Mouse (Mus musculus) embryo, embryonic 11 days (tissue): ENCODE data around the gene Tmem222.

Experiments
- DNase-seq: peaks from one replicate; pipeline ENCODE4 v3.0.0-alpha.2; 2015

Gene Tmem222

GRCm38 (mm10) chr4:133247806-133248449 lies 29.7 kb downstream of the Tmem222 start:
- DNase-seq, result no peak

DNA sequence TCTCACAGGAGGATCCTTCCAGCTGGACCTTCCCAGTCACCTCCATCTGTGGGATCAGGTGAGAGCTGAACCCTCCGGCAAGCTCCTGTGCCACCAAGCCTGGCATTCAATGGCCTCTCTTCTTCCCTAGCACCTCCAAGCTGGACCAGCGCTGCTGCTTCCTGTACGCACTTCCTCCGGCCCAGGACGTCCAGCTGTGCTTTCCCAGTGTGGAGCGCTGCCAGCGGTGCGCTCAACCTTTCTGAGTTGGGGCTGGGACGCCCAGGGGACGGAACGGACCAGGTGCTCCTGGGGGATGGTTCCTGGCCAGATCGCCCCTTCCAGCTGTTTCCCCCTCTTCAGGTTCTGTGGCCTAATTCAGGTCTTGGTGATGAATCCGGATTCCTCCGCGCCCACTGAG lies 30.5 kb downstream of the Tmem222 start:
- DNase-seq, result no peak

DNA sequence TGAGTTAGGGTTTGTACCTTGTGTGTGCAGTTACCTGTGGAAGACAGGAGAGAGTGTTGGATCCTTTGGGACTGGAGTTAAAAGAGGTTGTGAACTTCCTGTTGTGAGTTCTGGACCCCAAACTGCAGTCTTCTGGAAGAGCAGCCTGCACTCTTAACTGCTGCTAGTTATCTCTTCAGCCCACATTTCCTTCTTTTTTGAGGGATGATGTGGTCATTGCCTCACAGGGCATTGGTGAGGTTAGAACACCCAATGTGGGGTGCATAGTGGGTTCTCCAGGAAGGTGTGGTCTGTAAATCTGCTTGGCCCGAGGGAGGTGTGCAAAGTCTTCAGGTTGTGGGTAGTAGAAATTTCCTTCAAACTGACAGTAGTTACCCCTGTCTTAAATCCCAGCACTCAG lies 33.3 kb downstream of the Tmem222 start:
- no peak for DNase-seq

DNA sequence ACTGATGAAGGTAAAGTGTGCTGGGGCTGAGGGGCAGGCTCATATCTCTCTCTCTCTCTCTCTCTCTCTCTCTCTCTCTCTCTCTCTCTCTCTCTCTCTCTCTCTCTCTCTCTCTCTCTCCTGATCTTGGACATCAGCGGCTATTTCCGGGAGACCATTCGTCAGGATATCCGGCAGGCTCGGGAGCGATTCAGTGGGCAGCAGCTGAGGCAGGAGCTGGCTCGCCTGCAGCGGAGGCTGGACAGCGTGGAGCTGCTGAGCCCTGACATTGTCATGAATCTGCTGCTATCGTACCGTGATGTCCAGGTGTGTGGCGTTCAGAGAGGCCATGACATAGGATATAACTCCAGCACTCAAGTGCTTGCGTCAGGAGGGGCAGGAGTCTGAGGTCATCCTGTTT lies 34.1 kb downstream of the Tmem222 start:
- DNase-seq, result no peak

DNA sequence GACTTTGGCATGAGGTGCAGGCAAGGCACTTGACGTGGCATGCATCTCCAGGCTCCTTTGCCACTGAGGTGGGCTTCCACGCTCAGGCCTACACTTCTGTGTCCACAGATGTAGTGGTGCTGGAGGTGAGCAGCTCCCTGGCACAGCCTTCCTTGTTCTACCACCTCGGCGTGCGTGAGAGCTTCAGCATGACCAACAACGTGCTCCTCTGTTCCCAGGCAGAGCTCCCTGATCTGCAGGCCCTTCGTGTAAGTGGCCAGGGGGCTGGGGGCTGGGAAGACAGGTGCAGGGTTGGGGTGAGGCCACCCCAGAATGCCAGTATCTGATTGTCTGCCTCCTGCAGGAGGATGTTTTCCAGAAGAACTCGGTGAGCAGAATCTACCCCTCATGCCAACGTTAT lies 34.9 kb downstream of the Tmem222 start:
- DNase-seq, result no peak

GRCm38 (mm10) chr4:133241910-133242309 lies 35.7 kb downstream of the Tmem222 start:
- no peak for DNase-seq

GRCm38 (mm10) chr4:133240934-133241908 lies 36.4 kb downstream of the Tmem222 start:
- DNase-seq, result peak; percentile 93

GRCm38 (mm10) chr4:133240490-133240921 lies 37.1 kb downstream of the Tmem222 start, which contains the start of gene Map3k6:
Map3k6 (plus strand) TSS chr4:133240818.
- DNase-seq, result peak; percentile 50

DNA sequence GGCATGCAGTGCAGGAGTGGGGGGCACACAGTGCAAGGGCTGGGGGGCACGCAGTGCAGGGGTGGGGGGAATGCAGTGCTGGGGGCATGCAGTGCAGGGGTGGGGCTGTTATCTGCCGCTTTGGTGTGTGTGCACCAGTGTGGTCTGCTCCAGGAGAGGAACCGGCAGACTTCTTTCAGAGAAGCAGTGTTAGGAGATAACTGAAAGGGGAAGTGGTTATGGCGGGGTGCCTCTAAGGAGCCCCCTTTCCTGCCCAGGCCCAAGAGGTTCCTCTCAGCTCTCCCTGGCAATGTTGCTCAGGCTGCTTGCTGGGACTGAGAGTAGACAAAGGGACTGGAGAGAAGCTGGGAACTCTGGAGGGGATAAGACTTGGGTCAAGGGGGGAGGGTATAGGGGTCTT lies 39.7 kb downstream of the Tmem222 start:
- no peak for DNase-seq

- no peak for DNase-seq
Observed at GRCm38 (mm10) chr4:133235415-133235814, 42.2 kb downstream of the Tmem222 start.

- no peak for DNase-seq
Observed at GRCm38 (mm10) chr4:133234771-133235170, 42.8 kb downstream of the Tmem222 start.

GRCm38 (mm10) chr4:133233285-133233976 lies 44.2 kb downstream of the Tmem222 start:
- DNase-seq, result peak; percentile 68

DNA sequence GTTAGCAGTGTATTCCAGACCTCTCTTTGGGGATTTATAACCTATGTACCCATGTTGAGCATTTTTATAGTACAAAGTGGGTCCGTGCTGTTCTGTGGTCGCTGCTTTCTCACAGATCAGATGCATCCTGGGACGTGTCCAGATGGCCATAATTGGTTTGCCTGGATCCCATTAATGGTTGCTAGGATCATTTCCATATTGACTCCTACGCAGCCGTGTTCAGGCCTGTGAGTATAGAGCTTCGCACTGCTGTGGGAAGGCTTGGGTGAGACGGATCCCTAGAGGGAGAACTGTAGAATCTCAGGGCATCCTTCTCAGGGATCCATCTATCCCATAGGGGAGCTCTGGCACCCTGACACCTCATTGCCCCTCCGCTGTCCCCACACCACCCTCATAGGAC lies 48.0 kb downstream of the Tmem222 start:
- peak; percentile 41 for DNase-seq

- peak; percentile 56 for DNase-seq
Observed at GRCm38 (mm10) chr4:133227636-133228035, 50.0 kb downstream of the Tmem222 start.

DNA sequence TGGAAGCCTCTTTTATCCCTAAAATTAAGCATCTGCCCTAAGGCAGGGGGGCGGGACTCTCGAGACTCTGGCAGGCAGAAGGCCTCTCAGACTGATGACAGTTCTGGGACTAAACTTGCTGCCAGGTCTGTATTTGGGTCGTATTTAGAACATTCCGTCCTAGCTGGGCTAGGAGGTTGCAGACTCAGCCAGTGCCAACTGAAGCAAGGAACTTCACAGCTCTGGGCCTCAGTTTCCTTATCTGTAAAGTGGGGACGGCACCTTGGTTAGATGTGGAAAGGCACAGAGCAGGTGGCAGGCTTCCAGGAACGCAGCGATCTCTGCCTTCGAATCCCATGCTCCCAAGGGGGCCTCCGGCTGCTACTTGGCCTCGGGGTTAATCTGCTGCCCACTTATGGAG lies 51.5 kb downstream of the Tmem222 start:
- DNase-seq, result no peak

- no peak for DNase-seq
Observed at GRCm38 (mm10) chr4:133223875-133224274, 53.7 kb downstream of the Tmem222 start.

DNA sequence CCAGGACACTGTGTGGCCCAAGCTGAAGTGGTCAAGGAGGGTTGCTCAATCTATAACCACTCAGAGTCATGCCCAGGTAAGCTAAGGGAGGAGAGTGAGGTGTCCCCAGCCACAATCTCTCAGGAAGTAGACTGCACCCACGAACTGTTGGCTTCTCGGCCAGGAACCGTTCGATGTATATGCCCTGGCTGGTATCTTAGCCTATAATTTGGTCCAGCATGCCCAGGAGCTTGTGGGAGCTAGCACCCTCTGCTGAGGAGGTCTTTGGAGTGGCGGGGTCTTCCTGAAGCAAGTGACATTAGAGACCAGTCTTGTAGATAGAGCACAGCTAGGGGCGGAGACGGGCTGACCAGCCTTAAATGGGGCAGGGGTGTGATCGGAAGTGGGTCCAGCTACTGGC lies 55.9 kb downstream of the Tmem222 start:
- DNase-seq, result no peak

DNA sequence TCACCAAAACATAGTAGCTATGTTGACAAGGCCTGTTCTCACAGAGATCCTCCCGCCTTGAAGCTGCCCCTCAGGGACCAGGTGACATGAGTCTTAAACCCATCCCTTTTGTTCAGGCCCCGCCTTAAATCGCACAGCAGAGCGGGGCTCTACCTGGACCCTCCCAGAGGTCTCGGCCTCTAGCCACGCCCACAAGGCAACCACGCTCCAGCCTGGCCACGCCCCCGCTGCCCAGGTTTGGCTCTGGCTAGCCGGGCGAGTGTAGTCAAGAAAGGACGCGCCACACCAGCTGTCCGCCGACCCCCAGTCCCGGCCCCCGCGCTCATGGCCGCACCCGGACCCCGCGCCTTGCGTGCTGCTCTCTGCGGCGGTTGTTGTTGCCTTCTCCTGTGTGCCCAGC lies 56.9 kb downstream of the Tmem222 start:
- peak; percentile 74 for DNase-seq

DNA sequence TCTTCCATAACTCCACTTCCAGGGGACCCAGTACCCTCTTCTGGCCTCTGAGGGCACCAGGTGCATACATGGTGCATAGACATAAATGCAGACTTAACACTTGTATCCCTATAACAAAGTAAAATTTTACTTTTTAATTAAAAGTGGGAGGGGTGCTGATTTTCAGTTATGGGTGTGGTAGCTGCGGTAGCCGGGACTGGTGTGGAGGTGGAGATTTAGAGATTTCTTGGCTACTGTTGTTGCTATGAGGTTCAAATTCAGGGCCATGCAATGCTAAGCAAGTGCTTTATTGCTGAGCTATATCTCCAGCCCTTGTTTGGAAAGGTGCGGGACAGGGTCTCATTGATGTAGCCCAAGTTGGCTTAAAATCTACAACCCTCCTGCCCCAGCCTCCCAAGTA lies 58.8 kb downstream of the Tmem222 start:
- DNase-seq, result no peak

GRCm38 (mm10) chr4:133217641-133218040 lies 60.0 kb downstream of the Tmem222 start:
- DNase-seq, result peak; percentile 86
